Mouse (Mus musculus) kidney, postnatal 10 days (tissue): ENCODE results near the gene Dhx9.
"Not testable (repeated sequence)": the region's sequence is repeated elsewhere in the genome, so short reads cannot be mapped to it uniquely, and the experiment has no call there.

Experiments used
- DNase-seq: peaks from one replicate; pipeline ENCODE4 v3.0.0; 2021; ENCODE audit warnings: mixed read lengths

Gene Dhx9

DNA sequence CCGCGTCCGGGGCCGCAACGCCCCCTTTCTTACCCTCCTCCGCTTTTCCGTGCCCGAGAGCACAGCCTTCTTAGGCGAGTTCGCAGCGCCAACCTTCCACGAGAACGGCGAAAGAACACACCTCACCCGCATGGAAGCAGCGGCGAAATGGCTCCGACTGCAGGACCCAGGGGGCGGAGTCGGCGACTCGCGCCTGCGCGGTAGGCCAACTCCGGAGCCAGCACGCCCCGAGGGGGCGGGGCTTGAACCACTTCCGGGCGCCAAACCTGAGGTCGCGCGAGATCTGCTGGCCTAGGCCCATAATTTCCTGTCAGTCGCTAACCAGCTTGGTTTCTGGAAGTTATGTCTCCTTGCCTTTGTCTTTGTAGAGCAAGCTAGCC, at the start of gene Dhx9:
Dhx9 (minus strand) TSS at position 161 of the 380 bp plus-strand sequence.
- peak; percentile 99 for DNase-seq

DNA sequence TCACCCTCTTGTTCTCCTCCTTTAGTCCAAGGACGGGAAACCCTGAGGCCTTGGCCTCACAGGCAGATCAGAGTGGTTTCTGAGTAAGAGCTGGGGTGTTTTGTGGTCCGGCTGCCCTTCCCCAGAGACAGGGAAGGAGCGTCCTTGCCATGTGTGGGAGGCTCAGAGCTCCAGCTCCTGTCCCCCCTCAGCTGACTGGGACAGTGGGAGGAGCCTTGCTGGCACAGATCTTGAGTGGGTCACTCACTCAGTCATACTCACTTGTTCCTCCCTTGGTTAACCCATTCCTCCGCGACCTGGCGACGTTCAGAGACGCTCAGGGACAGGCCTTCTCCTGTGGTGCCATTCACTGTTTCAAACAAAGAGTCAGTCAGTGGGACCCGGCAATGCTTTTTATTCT, 48.2 kb upstream of the Dhx9 start:
- peak; percentile 39 for DNase-seq

DNA sequence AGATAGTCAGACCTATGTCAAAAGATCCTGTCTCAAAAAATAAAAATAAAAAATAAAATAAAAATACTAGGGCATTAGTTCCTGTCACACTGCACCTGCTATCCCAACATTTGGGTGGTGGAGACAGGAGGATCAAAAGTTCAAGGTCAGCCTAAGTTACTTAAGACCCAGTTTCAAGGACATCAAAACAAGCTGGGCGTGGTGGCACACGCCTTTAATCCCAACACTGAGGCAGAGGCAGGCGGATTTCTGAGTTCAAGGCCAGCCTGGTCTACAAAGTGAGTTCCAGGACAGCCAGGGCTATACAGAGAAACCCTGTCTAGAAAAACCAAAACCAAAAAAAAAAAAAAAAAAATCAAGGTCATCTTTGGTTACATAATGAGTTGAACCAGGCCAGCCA, 45.4 kb upstream of the Dhx9 start:
- not testable (repeated sequence) for DNase-seq

DNA sequence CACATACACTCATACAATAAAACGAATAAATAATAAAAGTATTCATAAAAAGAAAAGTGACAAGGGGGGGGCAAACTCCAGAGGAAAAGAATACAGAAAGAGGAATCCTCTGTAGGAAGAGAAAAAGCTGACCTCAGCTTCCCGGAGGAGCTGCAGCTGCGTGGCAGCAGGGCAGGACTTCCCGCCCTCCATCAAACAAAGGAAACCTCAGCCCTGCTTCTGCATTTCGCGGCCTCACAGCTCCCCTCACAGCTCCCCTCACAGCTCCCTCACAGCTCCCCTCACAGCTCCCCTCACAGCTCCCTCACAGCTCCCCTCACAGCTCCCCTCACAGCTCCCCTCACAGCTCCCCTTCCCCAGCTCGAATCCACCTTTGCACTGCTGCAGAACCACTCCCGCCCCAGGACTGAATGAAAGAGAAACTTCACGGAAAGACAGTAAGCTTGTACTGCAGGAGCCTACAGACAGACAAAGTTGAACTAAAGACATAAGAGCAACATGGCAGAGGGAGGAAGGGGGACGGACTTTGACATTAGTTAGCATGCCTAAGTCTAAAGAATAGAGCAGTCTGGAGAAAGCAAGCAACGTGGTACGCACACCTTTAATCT, 44.9 kb upstream of the Dhx9 start:
- DNase-seq: peak; percentile 57

DNA sequence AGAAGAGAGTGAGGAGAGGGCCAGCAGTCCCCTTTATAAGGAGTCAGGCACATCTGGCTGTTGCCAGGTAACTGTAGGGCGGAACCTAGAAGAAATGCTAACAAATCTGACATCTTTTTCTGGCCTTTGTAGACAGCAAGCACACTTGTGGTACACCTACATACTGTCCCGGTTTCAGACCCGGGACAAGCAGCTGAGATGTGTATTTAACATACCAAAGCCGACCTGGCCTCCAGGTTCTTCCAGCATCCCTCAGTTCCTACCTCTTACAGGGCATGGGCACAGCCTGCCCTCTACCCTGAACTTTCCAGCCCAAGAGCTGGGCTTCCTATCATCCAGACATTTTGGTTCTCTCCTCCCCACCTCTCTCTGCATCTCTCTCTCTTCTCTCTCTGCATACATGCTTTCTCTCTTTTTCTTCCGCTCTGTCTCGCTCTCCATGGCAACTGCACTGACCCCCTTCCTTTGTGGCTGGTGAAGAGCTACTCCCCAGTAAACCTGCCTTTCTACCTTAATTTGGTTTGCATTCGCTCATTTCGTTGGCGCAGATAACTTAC, 44.3 kb upstream of the Dhx9 start:
- DNase-seq: no peak

DNA sequence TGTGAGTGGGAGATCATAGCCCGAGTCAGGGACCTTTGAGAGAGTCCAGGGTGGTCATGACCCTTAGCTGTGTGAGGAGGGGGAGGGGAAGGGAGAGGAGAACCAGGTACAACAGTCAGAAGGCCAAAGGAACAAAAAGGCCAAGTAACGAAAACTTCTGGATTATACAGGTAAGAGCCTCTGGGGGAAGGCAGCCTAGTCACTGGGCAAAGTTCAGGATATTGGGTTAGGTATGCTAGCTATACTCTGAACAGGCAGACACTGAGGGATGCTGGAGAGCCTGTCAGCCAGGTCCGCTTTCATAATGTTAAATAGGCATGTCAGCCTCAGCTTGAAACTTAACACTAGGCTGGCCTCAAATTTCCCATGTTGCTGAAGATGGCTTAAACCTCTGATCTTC, 34.7 kb upstream of the Dhx9 start:
- peak; percentile 23 for DNase-seq

DNA sequence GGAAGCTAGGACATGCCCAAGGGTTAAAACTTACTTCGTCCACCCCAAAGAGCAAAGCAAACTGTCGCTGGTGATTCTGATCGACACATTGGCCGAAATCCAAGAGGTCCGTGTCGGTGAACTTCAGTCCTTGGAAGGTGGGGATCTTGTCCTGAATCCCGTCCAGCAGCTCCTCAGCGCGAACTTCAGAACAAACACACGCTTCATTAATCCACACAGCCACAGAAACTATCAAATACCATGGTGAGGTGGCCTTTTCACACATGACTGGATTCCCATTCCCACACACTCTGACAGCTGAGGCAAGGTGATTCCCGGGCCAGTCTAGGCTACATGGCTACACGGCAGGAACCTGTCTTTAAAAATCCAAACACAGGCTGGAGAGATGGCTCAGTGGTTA, 27.9 kb upstream of the Dhx9 start:
- peak; percentile 62 for DNase-seq

DNA sequence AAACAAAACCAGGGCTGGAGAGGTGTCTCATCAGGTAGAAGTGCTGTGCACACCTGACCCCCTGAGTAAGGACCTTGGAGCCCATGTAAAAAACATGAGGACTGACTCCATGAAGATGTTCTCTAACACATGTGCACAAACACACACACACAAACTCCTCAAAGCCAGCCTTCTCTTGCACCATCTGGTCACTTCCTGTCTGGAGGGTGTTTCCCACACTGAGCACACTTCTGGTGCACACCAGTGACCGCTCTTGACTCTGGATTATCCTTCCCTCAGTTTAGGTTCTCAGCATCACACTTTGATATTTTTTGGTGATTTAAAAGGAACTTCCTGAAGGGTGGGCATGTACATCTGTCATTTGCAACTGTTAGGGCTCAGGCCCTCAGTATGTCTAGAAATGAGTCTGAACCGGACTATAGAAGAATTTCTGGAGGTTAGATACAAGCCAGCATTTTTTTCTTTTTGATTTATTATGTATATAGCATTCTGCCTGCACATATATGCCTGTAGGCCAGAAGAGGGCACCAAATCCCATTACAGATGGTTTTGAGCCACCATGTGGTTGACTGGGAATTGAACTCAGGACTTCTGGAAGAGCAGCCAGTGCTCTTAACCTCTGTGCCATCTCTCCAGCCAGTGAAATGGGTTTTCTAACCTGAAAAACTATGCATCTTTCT, 23.0 kb upstream of the Dhx9 start:
- no peak for DNase-seq

DNA sequence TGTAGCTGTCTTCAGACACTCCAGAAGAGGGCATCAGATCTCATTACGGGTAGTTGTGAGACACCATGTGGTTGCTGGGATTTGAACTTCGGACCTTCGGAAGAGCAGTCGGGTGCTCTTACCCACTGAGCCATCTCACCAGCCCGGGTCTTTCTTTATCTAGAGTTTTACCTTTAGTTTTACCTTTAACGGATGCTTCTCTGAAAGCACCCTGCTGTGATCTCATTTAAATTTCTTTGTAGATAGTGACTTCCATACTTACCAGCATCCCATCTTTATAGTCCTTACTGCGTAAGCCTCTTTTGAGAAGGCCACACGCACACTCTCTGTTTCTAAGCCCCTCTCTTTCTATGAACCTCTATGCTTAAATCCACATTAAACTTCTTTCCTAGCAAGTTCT, 22.1 kb upstream of the Dhx9 start:
- DNase-seq: not testable (repeated sequence)

DNA sequence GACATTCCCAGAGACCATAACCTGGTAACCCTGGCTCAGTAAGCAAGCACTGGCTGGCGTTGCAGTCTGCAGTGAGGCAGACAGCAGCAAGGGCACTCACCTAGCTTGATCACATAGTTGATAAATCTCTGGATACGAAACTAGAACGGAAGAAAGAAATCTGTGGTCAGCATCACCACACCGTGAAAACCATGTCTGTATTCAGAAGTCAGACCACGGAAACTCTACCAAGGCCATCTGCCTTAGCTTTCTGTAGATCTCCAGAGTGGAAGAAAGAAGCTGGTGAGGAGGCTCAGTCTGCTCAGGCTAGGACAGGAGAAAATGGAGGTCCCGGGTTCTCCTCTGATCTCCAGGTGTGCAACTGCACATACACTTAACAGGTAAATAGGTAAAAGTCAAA, 21.6 kb upstream of the Dhx9 start:
- no peak for DNase-seq

DNA sequence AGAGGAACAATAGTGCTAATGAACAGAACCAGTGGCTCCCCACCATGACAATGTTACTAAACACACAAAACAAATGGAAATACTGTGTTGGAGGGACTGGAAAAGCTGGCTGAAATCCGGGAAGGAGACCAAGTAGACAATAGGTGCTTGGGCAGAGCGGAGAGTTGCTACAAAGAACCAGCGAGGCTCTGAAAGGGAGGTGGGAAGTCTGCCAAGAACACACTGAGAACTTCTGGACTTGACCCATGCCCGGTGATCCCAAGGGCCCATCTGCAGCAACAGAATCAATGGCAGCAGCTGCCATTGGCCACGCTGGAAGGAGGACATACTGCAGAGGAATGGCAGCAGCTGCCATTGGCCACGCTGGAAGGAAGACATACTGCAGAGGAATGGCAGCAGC, 18.8 kb upstream of the Dhx9 start:
- peak; percentile 72 for DNase-seq

DNA sequence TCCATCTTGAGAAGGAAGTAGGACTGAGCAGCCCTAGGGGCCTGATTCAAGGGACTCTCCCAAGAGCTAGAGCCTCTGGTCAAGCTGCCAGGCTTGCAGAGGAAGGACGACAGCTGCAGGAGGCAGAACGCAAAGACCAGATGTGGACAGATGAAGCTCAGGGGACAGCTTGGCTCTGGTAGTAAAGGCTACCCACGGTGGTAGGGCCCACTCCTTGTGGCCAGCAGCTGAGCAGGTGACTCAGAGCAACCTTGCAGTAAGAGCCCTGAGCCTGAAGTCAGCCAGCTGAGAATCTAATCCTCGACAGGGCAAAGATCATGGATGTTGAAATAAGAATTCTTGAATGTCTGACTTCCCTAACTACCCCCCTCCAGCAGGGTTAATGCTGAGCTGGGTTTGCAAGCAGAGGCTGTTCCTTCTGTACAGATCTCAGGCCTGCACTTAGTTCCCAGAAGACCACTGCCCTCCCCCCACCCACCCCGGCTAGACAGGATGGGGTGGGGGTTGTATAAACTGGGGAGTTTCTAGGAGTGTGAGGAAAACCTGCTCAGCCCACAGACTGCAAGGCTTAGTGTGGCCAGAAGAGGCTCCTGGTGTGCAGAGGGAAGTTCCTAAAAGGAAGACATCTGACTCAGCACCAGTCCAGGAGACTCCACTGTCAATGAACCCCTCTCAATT, 14.3 kb upstream of the Dhx9 start:
- DNase-seq: peak; percentile 58

DNA sequence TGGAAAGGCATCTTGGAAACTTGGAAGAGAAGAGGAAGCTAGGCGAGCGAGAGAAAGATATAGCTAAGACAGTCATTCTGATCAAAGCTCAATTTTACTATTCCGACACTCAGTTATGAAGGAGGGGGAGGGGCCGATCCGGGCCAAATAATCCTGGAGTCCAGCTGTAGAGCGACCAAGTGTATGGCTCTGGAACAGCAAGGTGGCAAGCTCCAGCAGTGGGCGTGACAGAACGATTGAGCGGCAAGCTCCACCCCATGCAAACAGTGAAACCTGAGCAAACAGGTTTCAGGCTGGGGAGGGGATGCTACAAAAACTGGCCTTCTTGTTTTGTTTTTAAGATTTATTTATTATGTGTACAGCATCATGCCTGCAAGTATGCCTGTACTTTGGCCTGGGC, 12.6 kb upstream of the Dhx9 start:
- DNase-seq: peak; percentile 28

DNA sequence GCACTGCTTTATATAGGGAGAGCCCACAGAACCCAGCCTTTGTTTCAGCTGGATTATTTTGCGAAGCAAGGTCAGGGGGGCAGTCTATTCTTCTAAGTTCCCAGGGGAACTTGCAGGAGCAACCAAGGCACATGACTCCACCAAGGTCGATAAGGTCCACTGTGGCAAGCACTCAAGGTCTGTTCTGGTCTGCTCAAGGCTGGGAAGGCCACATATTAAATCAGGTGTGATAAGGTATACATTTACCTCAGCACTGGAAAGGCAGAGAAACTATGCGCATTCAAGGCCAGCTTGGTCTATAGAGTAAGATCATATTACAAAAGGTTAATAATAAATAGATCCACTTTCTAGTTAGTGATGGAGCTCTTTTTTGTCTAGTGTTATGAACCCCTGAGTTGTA, 8.6 kb upstream of the Dhx9 start:
- no peak for DNase-seq

DNA sequence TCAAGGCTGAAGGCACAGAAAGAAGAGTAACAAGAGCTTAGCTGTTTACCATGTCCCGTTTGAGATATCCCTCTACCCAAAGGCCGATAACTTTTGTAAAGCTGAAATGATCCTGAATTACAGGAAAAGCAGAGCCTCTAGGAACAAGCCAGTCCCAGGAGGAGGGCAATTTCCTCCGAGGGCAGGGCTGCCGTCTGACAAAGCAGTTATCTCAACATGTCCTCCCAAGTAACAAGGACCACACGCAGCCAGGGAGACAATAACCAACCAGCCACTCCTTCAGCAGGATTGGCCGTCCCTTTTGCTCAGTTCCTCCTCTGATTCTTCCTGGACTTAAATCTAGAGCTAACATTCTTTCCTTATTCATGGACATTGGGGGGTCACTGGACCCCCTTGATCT, 6.5 kb upstream of the Dhx9 start:
- no peak for DNase-seq

DNA sequence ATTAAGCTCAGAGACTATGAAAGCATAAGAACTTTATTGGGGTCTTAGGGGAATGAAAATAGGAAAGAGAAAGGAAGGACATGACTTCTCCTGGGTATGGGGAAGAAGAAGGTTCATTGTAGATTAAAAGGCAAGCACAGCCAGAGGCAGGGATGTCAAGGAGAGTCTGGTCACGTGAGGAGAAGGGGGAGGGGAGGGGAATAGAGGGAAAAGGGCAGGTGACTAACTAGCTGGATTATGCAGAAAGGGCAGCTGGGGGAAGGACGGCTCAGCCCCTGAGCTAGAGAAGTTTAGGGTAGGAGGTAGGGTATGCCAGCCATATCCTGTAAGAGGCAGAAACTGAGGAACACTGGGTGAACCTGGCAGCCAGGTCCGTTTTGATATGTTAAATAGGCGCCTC, 5.9 kb upstream of the Dhx9 start:
- DNase-seq: peak; percentile 64

DNA sequence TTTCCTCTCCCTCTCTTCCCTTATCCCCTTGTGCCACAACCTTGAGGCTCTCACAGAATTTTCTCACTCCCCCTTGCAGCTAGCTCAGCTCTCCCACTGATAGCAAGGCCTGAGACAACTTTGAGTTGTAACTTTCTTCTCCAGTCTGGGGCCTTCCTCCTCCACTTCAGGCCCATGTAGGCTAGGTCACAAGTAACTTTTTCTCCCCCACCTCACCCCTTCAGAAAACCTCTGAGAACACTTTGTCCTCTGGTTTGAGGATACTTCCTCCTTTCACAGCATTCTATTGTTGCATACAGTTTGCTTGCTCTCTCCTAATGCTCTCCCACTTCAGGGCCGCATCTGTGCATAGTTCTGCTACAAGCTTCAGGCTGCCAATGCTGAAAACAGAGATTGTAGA, 4.4 kb upstream of the Dhx9 start:
- no peak for DNase-seq

DNA sequence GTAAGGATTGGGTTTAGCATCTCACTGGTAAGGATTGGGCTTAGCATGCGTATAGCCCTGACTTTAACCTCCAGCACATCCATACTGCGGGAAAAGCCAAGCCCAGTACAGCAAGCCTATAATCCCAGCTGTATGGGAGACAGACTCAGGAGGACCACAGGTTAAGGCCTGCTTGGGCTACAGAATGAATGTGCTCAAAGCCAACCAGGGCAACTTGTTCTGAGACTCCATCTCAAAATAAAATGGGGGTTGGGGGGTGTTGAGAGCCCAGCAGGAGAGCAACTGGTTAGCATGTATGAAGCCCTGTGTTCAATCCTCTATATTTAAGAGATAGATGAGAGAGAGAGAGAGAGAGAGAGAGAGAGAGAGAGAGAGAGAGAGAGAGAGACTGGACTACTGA, 3.9 kb upstream of the Dhx9 start:
- DNase-seq: no peak

DNA sequence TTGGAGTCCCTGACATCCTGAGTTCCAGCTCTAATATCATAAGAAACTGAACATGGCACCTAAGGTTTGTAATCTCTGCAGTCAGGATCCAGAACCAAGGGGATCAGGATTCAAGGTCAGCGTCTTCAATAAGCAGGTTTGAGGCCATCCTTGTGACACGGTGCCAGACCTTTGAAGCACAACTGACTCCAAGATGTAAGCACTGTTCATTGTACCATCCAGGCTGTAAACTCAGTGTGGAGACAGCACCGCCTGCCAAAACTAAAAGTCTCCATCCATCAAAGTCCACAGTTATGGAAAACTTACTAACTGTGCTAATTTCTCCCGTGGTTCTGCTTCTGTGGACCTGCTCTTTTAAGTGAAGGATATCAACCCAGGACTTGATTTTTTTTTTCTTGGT, 2.5 kb upstream of the Dhx9 start:
- no peak for DNase-seq

DNA sequence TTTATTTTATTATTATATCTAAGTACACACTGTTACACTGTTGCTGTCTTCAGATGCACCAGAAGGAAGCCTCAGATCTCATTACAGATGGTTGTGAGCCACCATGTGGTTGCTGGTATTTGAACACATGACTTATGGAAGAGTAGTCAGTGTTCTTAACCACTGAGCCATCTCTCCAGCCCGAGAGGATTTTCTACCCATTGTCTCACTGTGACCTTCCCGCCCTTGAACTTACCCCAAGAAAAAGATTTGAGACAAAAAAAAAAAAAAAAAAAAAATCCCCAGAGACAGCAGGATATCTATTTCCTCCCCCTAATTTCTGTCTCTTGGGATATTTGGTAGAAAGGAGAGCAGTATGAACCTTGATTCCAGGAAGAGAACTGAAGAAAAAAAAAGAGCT, 2.1 kb upstream of the Dhx9 start:
- no peak for DNase-seq

DNA sequence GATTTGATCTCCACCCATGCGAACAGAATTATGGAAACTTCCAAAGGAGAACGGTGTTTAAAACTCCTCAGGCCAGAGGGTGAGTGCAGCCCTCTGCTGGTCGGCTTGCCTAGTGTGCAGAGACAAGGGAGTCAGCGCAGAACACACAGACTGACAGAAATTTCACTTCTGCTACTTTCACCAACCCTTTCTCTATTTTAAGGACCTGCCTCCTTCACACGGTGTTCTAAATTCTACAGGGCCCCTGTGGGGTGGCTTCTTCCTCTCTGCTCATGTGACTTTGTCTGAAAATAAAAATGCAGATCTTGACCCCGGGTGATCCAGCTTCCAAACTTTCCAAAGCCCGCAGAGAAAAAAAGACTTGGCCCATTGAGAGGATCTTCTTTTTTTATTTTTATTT, 1.7 kb upstream of the Dhx9 start:
- peak; percentile 33 for DNase-seq

DNA sequence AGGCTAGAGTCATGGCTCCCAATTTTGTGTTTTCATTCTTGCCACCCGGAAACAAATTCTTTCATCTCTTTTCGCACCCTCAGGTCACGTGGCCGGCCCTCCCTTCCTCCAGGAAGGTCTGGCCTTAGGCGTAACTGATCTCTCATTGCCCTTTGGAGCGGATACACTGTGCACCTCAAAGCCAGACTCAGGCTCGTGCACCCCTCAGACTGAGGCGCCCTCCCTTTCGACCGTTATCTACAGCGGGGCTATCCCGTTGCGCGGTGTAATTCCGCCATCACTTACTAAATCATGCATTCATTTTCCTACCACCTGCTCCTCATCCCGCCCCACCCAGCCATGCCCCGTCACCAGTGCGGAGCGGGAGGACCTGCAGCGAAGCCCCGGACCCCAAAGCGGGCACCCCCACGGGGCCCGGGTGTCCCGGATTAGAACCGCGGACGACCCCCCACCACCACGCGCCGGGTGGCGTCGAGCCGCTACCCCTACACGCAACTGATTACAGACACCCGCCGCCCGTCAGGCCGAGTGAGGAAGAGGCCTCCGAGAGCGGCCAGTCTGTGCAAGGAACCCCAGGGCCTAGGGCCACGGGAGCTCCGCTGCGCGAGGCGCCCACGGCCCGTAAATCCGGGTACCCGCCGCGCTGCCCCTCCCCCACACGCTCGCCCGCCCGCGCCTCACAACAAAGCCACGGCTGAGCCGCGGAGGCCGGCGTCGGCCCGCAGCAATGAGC, 527 bp downstream of the Dhx9 start:
- DNase-seq: peak; percentile 76

DNA sequence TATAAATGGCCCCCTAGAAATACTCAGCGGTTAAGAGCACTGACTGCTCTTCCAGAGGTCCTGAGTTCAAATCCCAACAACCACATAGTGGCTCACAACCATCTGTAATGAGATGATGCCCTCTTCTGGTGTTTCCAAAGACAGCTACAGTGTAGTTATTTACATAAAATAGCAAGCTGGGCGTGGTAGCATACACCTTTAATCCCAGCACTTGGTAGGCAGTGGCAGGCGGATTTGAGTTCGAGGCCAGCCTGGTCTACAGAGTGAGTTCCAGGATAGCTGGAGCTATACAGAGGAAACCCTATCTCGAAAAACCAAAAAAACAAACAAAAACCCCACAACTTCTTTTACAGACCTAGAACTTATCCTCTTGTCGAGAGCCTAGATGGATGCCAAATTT, 1.3 kb downstream of the Dhx9 start:
- not testable (repeated sequence) for DNase-seq
